Mouse (Mus musculus) ovary, postnatal 10 days (tissue): ENCODE results near the gene Adarb1.

Source experiments
- DNase-seq: peaks from one replicate; pipeline ENCODE4 v3.0.0; 2022; ENCODE audit warnings: low spot score

Gene Adarb1

GRCm38 (mm10) chr10:77434457-77435151 lies 16.5 kb upstream of the Adarb1 start:
- no peak for DNase-seq

GRCm38 (mm10) chr10:77434076-77434456 lies 16.0 kb upstream of the Adarb1 start:
- no peak for DNase-seq

- DNase-seq = no peak
Measured at GRCm38 (mm10) chr10:77430771-77431170, 12.7 kb upstream of the Adarb1 start.

GRCm38 (mm10) chr10:77429921-77430320 lies 11.9 kb upstream of the Adarb1 start:
- no peak for DNase-seq

GRCm38 (mm10) chr10:77427610-77428009 lies 9.5 kb upstream of the Adarb1 start:
- DNase-seq = no peak

- no peak for DNase-seq
Measured at GRCm38 (mm10) chr10:77420190-77420589, 2.1 kb upstream of the Adarb1 start.

- no peak for DNase-seq
Measured at GRCm38 (mm10) chr10:77417240-77418102, 599 bp downstream of the Adarb1 start.

- no peak for DNase-seq
Measured at GRCm38 (mm10) chr10:77416666-77417239, 1.3 kb downstream of the Adarb1 start.

GRCm38 (mm10) chr10:77415867-77416266 lies 2.2 kb downstream of the Adarb1 start:
- DNase-seq = no peak

GRCm38 (mm10) chr10:77413791-77414190 lies 4.3 kb downstream of the Adarb1 start:
- no peak for DNase-seq

- no peak for DNase-seq
Measured at GRCm38 (mm10) chr10:77409154-77409553, 8.9 kb downstream of the Adarb1 start.

GRCm38 (mm10) chr10:77408241-77408640 lies 9.8 kb downstream of the Adarb1 start:
- DNase-seq = no peak

- DNase-seq = no peak
Measured at GRCm38 (mm10) chr10:77406486-77406885, 11.6 kb downstream of the Adarb1 start.

- no peak for DNase-seq
Measured at GRCm38 (mm10) chr10:77402463-77402862, 15.6 kb downstream of the Adarb1 start.

- no peak for DNase-seq
Measured at GRCm38 (mm10) chr10:77401039-77401438, 17.0 kb downstream of the Adarb1 start.

GRCm38 (mm10) chr10:77399938-77400337 lies 18.1 kb downstream of the Adarb1 start:
- DNase-seq = no peak

GRCm38 (mm10) chr10:77398082-77398481 lies 20.0 kb downstream of the Adarb1 start:
- DNase-seq = no peak

GRCm38 (mm10) chr10:77397056-77397642 lies 20.9 kb downstream of the Adarb1 start:
- no peak for DNase-seq

- DNase-seq = no peak
Measured at GRCm38 (mm10) chr10:77396015-77396414, 22.1 kb downstream of the Adarb1 start.

- no peak for DNase-seq
Measured at GRCm38 (mm10) chr10:77391072-77391471, 27.0 kb downstream of the Adarb1 start.

GRCm38 (mm10) chr10:77387558-77387957 lies 30.5 kb downstream of the Adarb1 start:
- no peak for DNase-seq

GRCm38 (mm10) chr10:77385731-77386130 lies 32.3 kb downstream of the Adarb1 start:
- DNase-seq = no peak

GRCm38 (mm10) chr10:77383045-77383444 lies 35.0 kb downstream of the Adarb1 start:
- DNase-seq = no peak
